Comparison of ENCODE assay signal across 7 mouse cellular contexts in the genomic region with DNA sequence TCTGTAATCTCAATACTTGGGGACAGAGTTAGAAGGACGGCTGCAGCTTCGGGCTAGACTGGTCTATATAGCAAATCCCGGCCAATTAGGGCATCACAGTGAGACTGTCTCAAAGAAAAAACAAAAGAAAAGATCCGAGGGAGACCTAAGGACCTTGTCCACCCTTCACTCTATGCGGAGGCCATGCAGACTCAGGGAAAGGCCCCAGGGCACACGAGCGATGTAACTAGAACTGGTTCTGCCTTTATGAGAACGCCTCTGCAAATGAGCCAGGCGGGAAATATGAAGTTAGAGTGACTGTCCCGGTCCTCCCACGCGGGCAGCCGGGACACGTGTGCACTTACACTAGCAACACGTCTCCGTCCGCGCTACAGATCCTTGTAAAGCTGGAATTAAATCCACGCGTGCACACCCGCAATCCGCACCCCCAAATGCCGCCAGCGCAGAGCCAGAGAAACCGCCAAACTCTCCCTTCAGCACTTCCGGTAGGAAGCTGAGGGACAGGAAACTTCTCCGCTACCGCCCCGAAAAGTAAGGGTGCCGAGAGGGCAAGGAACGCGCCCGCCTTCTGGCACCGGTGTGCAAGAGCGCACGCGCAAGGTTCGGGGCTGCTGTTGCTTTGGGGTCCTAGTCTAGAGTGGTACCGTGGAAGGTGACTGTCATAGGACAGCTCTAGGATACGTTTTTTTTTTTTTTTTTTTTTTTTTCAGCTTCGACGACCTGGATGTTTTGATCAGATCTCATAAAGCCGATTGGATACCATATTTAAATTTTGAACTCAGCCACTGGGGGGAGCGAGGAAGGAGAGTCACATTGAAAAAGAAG. TPM values are rescaled to one million over a fixed set of nuclear protein-coding genes. Genes with fewer than 3 reads are reported as not detected.
A peak's percentile ranks its signal among the peaks of the same experiment; 100 is the strongest.
DNase-seq lines count a peak whose midpoint lies in the region; ATAC-seq and TF ChIP-seq lines count a peak whose summit lies in the region.

A gene (minus strand): TSS at position 492 of the 825 bp plus-strand sequence.

- peak within 1 kb of the TSS; percentile 80 for H3K27ac ChIP-seq in embryonic facial prominence, embryonic 12.5 days
- peak within 1 kb of the TSS; percentile 56 for H3K27ac ChIP-seq in kidney, adult 2 months (ENCODE audit: insufficient read depth, low read depth, low read length)
- H3K27ac ChIP-seq in limb, embryonic 12.5 days: peak within 1 kb of the TSS; percentile 72
- H3K27ac ChIP-seq in midbrain, embryonic 15.5 days: peak within 1 kb of the TSS; percentile 67
- H3K27ac ChIP-seq in spleen, adult 2 months (ENCODE audit: insufficient read depth, low read length): peak within 1 kb of the TSS; percentile 79

- H3K36me3 ChIP-seq in embryonic facial prominence, embryonic 12.5 days: peaks cover 21% of the 10 kb centered on the region
- H3K36me3 ChIP-seq in kidney, adult 2 months (ENCODE audit: control insufficient read depth, insufficient read depth, low read length): no peaks in the 10 kb centered on the region; the same call in 1 of the 2 replicates
- peaks cover 29% of the 10 kb centered on the region for H3K36me3 ChIP-seq in limb, embryonic 12.5 days
- peaks cover 15% of the 10 kb centered on the region for H3K36me3 ChIP-seq in midbrain, embryonic 15.5 days (replicated peaks)
- peaks cover 15% of the 10 kb centered on the region for H3K36me3 ChIP-seq in spleen, adult 2 months (ENCODE audit: control insufficient read depth, insufficient read depth, low read length)

- DNase-seq in adrenal gland, postnatal 25 days: peak; percentile 92
- peak; percentile 96 to 97 for DNase-seq in heart, adult 18-20 months
- peak; percentile 97 for DNase-seq in kidney, adult 2 months
- peak; percentile 86 to 95 for DNase-seq in spleen, adult 2 months (ENCODE audit: low read depth in 1 of 2, low spot score in 2 of 2)

- peaks cover 16% of the 10 kb centered on the region for H3K4me1 ChIP-seq in embryonic facial prominence, embryonic 12.5 days
- peaks cover 10% of the 10 kb centered on the region; the same call in 1 of the 2 replicates for H3K4me1 ChIP-seq in kidney, adult 2 months (ENCODE audit: control insufficient read depth, insufficient read depth, low read length)
- peaks cover 15% of the 10 kb centered on the region for H3K4me1 ChIP-seq in limb, embryonic 12.5 days (replicated peaks)
- peaks cover 24% of the 10 kb centered on the region for H3K4me1 ChIP-seq in midbrain, embryonic 15.5 days
- 0 out of 2 replicates have a peak, but pooled peaks cover 4% of the 10 kb centered on the region for H3K4me1 ChIP-seq in spleen, adult 2 months (ENCODE audit: control insufficient read depth, insufficient read depth, insufficient read length)

- under 1% methylated on average over 44 of the region's 44 CpGs for whole genome bisulfite sequencing in embryonic facial prominence, embryonic 12.5 days
- WGBS in kidney, adult 2 months: under 1% methylated on average over 44 of the region's 44 CpGs
- WGBS in limb, embryonic 12.5 days: under 1% methylated on average over 44 of the region's 44 CpGs
- WGBS in midbrain, embryonic 15.5 days: under 1% methylated on average over 44 of the region's 44 CpGs
- WGBS in spleen, adult 2 months: under 1% methylated on average over 44 of the region's 44 CpGs

- TF ChIP-seq CTCF in kidney, adult 2 months (conservative IDR thresholded peaks at IDR 0.05; ENCODE audit: insufficient read depth, insufficient read length, low read depth, low read length): peak; percentile 33; the same call in 1 of the 2 replicates
- TF ChIP-seq CTCF in spleen, adult 2 months (IDR thresholded peaks at IDR 0.05; ENCODE audit: extremely low read depth, insufficient read depth, insufficient read length, insufficient replicate concordance): no peak

- ATAC-seq in embryonic facial prominence, embryonic 12.5 days (ENCODE audit: insufficient number of reproducible peaks, insufficient read depth, low FRiP score, low TSS enrichment): peak; percentile 90
- ATAC-seq in limb, embryonic 12.5 days (ENCODE audit: insufficient number of reproducible peaks, insufficient read depth, low FRiP score, low TSS enrichment, low read depth): peak; percentile 84
- ATAC-seq in midbrain, embryonic 15.5 days (replicated peaks): peak; percentile 97

- peak; percentile 31 for TF ChIP-seq POLR2A in kidney, adult 2 months (IDR thresholded peaks at IDR 0.05; ENCODE audit: low read depth, low read length)
- peak; percentile 83 for TF ChIP-seq POLR2A in spleen, adult 2 months (IDR thresholded peaks at IDR 0.05; ENCODE audit: low read depth, low read length)

- peak within 1 kb of the TSS; percentile 75 for H3K9ac ChIP-seq in embryonic facial prominence, embryonic 12.5 days
- H3K9ac ChIP-seq in limb, embryonic 12.5 days (replicated peaks): peak within 1 kb of the TSS; percentile 76
- peak within 1 kb of the TSS; percentile 59 for H3K9ac ChIP-seq in midbrain, embryonic 15.5 days

- no peaks in the 10 kb centered on the region for H3K9me3 ChIP-seq in embryonic facial prominence, embryonic 12.5 days
- no peaks in the 10 kb centered on the region for H3K9me3 ChIP-seq in limb, embryonic 12.5 days
- H3K9me3 ChIP-seq in midbrain, embryonic 15.5 days: no peaks in the 10 kb centered on the region

- peak within 1 kb of the TSS; percentile 79 for H3K4me3 ChIP-seq in embryonic facial prominence, embryonic 12.5 days
- peak within 1 kb of the TSS; percentile 78 for H3K4me3 ChIP-seq in kidney, adult 2 months (ENCODE audit: insufficient read depth, low read depth, low read length)
- H3K4me3 ChIP-seq in limb, embryonic 12.5 days (replicated peaks): peak within 1 kb of the TSS; percentile 77
- peak within 1 kb of the TSS; percentile 82 for H3K4me3 ChIP-seq in midbrain, embryonic 15.5 days
- peak within 1 kb of the TSS; percentile 98 for H3K4me3 ChIP-seq in spleen, adult 2 months (ENCODE audit: extremely low read depth, insufficient read depth, insufficient read length)

- H3K4me2 ChIP-seq in embryonic facial prominence, embryonic 12.5 days (replicated peaks): peak within 1 kb of the TSS; percentile 85
- H3K4me2 ChIP-seq in limb, embryonic 12.5 days: peak within 1 kb of the TSS; percentile 88
- peak within 1 kb of the TSS; percentile 79 for H3K4me2 ChIP-seq in midbrain, embryonic 15.5 days

- H3K27me3 ChIP-seq in embryonic facial prominence, embryonic 12.5 days: no peaks in the 10 kb centered on the region
- no peaks in the 10 kb centered on the region for H3K27me3 ChIP-seq in kidney, adult 2 months (replicated peaks; ENCODE audit: control insufficient read depth, insufficient read depth, low read length)
- H3K27me3 ChIP-seq in limb, embryonic 12.5 days: no peaks in the 10 kb centered on the region
- no peaks in the 10 kb centered on the region for H3K27me3 ChIP-seq in midbrain, embryonic 15.5 days (replicated peaks)
- no peaks in the 10 kb centered on the region for H3K27me3 ChIP-seq in spleen, adult 2 months (ENCODE audit: control insufficient read depth, insufficient read depth, low read length)

RNA-seq across cellular contexts. Expression of the gene that starts here (rescaled TPM):
- total RNA-seq in adrenal gland, postnatal 25 days (2021): 9.4 and 10.7 TPM in 2 replicates
- polyA plus RNA-seq in embryonic facial prominence, embryonic 12.5 days (2016; fragmentation: Nextera tagmentation; extraction: Ambion mirVana): 29.1 and 32.1 TPM in 2 replicates
- 1 to 10 TPM; 4.1 to 4.5 TPM for total RNA-seq in heart, adult 18-20 months (2021)
- 2.4 and 2.9 TPM in 2 replicates for polyA plus RNA-seq in kidney, adult 2 months (2012; rRNA removed)
- polyA plus RNA-seq in limb, embryonic 12.5 days (2016; fragmentation: Nextera tagmentation; extraction: Ambion mirVana): 30.4 and 35.0 TPM in 2 replicates
- 15.9 and 17.7 TPM in 2 replicates for polyA plus RNA-seq in midbrain, embryonic 15.5 days (2015; fragmentation: Nextera tagmentation; extraction: Ambion mirVana)
- 3.0 and 3.7 TPM in 2 replicates for polyA plus RNA-seq in spleen, adult 2 months (2012; rRNA removed)

Comparison
In these comparisons a context has a peak if more than half of its experiments do, and no peak if none do; other contexts are left out.
1. Peak in every context shown above with its lines: DNase-seq, ATAC-seq, H3K4me3 ChIP-seq and H3K27ac ChIP-seq.